Mouse (Mus musculus): ENCODE measurements at regions not wholly inside any gene's neighbourhood (a gene's known extent, or its start where the extent isn't known, plus 50 kb on each side); places are given as distances from the start of the nearest gene placed in this dataset.

DNA sequence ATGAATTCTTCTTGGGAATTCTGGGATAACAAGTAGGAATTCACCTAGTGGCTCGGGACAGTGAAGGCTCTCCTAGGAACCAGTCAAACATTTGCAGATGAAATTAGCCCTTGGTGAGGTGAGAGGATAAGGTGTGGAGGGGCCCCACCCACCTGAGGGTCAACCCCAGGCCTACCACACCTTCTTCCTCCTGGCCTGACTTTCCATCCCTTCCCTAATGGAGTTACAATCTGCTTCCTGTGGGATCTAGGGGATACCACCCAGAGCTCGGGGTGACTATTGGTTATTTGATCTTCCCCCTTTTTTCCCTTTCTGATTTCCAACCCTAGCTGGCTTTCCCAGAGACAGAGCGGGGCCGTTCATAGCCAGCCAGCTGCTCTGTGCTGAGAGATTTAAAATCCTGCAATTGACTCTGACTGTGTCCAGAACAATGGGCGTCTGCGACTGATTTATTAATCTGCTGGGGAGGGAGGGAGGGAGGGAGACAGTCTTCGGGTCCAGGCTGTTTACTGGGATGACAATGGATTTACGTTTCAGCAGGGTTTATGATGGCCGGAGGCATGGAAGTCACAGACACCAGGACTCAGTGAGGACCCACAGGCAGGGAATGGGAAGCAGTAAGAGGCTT, 69.0 kb downstream of the Gm525 start:
- ATAC-seq (replicated peaks; ENCODE audit: insufficient number of reproducible peaks, low FRiP score, low TSS enrichment, low read depth) (no peak), DNase-seq (ENCODE audit: low spot score) (no peak)
- H3K36me3 ChIP-seq (replicated peaks; ENCODE audit: control insufficient read depth, insufficient read depth, low read depth, low read length), result no peaks in the 10 kb centered on the region
- no peak overlapping the region for H3K9ac ChIP-seq (replicated peaks; ENCODE audit: low read length)
- H3K27me3 ChIP-seq (ENCODE audit: control insufficient read depth, insufficient read depth, low read length), result no peaks in the 10 kb centered on the region
- H3K27ac ChIP-seq (replicated peaks; ENCODE audit: low read depth, low read length), result no peak overlapping the region
- H3K4me3 ChIP-seq (ENCODE audit: low read depth, low read length), result no peak overlapping the region
- no peaks in the 10 kb centered on the region for H3K9me3 ChIP-seq (replicated peaks; ENCODE audit: control insufficient read depth, low read length)
- 65% methylated on average over 9 of the region's 9 CpGs for WGBS
- no peak overlapping the region for H3K4me2 ChIP-seq (ENCODE audit: low read depth, low read length)
- no peaks in the 10 kb centered on the region for H3K4me1 ChIP-seq (ENCODE audit: control insufficient read depth, insufficient read depth, low read length)
